Mouse (Mus musculus) leukemia stem cell, adult 10-12 weeks (primary cell): ENCODE data around the gene Gsx2. TPM values are rescaled to one million over a fixed set of nuclear protein-coding genes. Genes with fewer than 3 reads are reported as not detected.

Source experiments
- polyA plus RNA-seq: library from polyadenylated mRNA; stranded (reverse); fragments of >175 nt; gene quantifications from 2 replicates; pipeline ENCODE4 v1.2.3, GENCODE M21; 2012; ENCODE audit warnings: low replicate concordance

Gsx2 gene
- not detected in 2 replicates for polyA plus RNA-seq

DNA sequence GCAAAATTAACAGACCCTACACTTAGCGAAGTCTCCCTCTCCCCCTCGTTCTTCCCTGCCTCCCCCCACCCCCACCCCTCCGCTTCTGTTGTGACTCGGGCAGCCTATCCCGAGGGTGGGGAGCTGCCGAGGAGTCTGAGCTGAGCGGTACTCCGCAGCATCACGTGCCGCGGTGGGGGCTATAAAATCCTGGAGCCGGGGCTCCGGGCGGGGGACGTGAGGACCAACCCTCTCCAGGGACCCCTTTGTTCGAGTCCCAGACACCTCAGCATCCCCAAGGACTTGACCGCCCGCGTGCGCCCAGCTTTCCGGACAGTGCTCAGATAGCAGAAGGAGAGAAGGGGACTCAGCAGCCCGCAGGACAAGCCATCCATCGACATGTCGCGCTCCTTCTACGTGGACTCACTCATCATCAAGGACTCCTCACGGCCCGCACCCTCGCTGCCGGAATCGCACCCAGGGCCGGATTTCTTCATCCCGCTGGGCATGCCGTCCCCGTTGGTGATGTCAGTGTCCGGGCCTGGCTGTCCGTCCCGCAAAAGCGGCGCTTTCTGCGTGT lies at the start of gene Gsx2:
Gene Gsx2, plus strand, starts transcription at position 219 of the 559 bp plus-strand sequence.

DNA sequence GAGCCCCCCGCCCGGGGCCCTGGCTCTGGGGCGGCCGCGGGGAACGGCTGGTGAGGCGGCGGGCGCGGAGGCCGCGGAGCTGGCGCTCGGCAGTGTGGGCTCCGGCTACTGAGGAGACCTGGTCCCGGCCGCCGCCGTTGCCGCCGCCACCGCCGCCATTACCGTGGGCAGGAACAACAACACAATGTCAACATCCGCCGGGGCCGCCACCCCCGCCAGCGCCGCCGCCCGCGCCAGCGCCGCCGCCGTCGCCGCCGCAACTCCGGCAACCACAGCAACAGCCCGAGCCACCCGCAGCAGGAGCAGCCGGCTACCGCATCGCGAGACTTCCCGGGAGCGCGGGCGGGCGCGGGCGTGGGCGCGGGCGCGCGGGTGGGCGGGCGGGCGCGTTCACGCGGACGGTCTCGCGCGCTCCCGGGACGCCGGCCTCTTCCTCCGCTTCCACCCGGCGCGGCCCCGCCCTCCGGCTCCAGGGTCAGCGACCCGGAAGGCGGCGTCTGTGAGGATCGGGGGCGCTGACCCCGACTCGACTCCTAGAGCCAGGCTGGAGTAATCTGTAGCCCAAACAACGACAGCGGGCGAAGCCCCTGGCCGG lies 31.0 kb upstream of the Gsx2 start, which contains the start of gene Chic2:
Gene Chic2, minus strand, starts transcription at position 465 of the 595 bp plus-strand sequence.

Other genes starting within 250 kb of the Gsx2 start
- 9.5 and 11.4 TPM in 2 replicates for gene Chic2, start 30.8 kb upstream of the Gsx2 start, polyA plus RNA-seq
- 0.11 and 0.14 TPM in 2 replicates for gene Pdgfra, start 76.7 kb downstream of the Gsx2 start, polyA plus RNA-seq